Mouse (Mus musculus): ENCODE measurements around the gene Plcb4. TPM values are rescaled to one million over a fixed set of nuclear protein-coding genes. Genes with fewer than 3 reads are reported as not detected.
A peak's percentile ranks its signal among the peaks of the same experiment; 100 is the strongest.

Plcb4 gene
- polyA plus RNA-seq, 1 experiment = 33.0 TPM

- H3K4me1 ChIP-seq (ENCODE audit: control insufficient read depth, insufficient read depth, low read length) = peaks cover 2% of the 10 kb centered on the region
- peak overlapping the region; percentile 51 for H3K27ac ChIP-seq (ENCODE audit: insufficient read depth, low read length)
- TF ChIP-seq CTCF (IDR thresholded peaks at IDR 0.05; ENCODE audit: borderline replicate concordance, insufficient read depth, low read length) (no peak), POLR2A (IDR thresholded peaks at IDR 0.05; ENCODE audit: low read depth, low read length) (no peak)
- no peak overlapping the region for H3K4me3 ChIP-seq (ENCODE audit: insufficient read depth, low read length)
Observed at GRCm38 (mm10) chr2:135742954-135743700, 84.3 kb downstream of the Plcb4 start.

- Histone ChIP-seq H3K4me1 (ENCODE audit: control insufficient read depth, insufficient read depth, low read length) (peaks cover 2% of the 10 kb centered on the region; the same call in 1 of the 2 replicates), H3K27ac (ENCODE audit: insufficient read depth, low read length) (no peak overlapping the region), H3K4me3 (ENCODE audit: insufficient read depth, low read length) (no peak overlapping the region)
- TF ChIP-seq POLR2A (IDR thresholded peaks at IDR 0.05; ENCODE audit: low read depth, low read length) (no peak), CTCF (IDR thresholded peaks at IDR 0.05; ENCODE audit: borderline replicate concordance, insufficient read depth, low read length) (no peak)
Observed at GRCm38 (mm10) chr2:135744711-135745110, 85.9 kb downstream of the Plcb4 start.

GRCm38 (mm10) chr2:135745126-135745525, 86.3 kb downstream of the Plcb4 start:
- no peak for TF ChIP-seq CTCF (IDR thresholded peaks at IDR 0.05; ENCODE audit: borderline replicate concordance, insufficient read depth, low read length)
- TF ChIP-seq POLR2A (IDR thresholded peaks at IDR 0.05; ENCODE audit: low read depth, low read length) = no peak
- Histone ChIP-seq H3K4me1 (ENCODE audit: control insufficient read depth, insufficient read depth, low read length) (peaks cover 2% of the 10 kb centered on the region; the same call in 1 of the 2 replicates), H3K4me3 (ENCODE audit: insufficient read depth, low read length) (no peak overlapping the region), H3K27ac (ENCODE audit: insufficient read depth, low read length) (no peak overlapping the region)

GRCm38 (mm10) chr2:135748441-135748840, 89.6 kb downstream of the Plcb4 start:
- TF ChIP-seq POLR2A (IDR thresholded peaks at IDR 0.05; ENCODE audit: low read depth, low read length) (no peak), CTCF (IDR thresholded peaks at IDR 0.05; ENCODE audit: borderline replicate concordance, insufficient read depth, low read length) (no peak)
- Histone ChIP-seq H3K4me3 (ENCODE audit: insufficient read depth, low read length) (no peak overlapping the region), H3K4me1 (ENCODE audit: control insufficient read depth, insufficient read depth, low read length) (no peaks in the 10 kb centered on the region)

GRCm38 (mm10) chr2:135749606-135750005, 90.8 kb downstream of the Plcb4 start:
- no peak overlapping the region for H3K4me3 ChIP-seq (ENCODE audit: insufficient read depth, low read length)
- H3K27ac ChIP-seq (ENCODE audit: insufficient read depth, low read length) = no peak overlapping the region
- TF ChIP-seq POLR2A (IDR thresholded peaks at IDR 0.05; ENCODE audit: low read depth, low read length) (no peak), CTCF (IDR thresholded peaks at IDR 0.05; ENCODE audit: borderline replicate concordance, insufficient read depth, low read length) (no peak)
- H3K4me1 ChIP-seq (ENCODE audit: control insufficient read depth, insufficient read depth, low read length) = no peaks in the 10 kb centered on the region

More at GRCm38 (mm10) chr2:135748441-135748840, 89.6 kb downstream of the Plcb4 start:
- no peak overlapping the region for H3K27ac ChIP-seq (ENCODE audit: insufficient read depth, low read length)

GRCm38 (mm10) chr2:135750748-135751147, 91.9 kb downstream of the Plcb4 start:
- Histone ChIP-seq H3K27ac (ENCODE audit: insufficient read depth, low read length) (no peak overlapping the region), H3K4me1 (ENCODE audit: control insufficient read depth, insufficient read depth, low read length) (no peaks in the 10 kb centered on the region), H3K4me3 (ENCODE audit: insufficient read depth, low read length) (no peak overlapping the region)
- TF ChIP-seq CTCF (IDR thresholded peaks at IDR 0.05; ENCODE audit: borderline replicate concordance, insufficient read depth, low read length) (no peak), POLR2A (IDR thresholded peaks at IDR 0.05; ENCODE audit: low read depth, low read length) (no peak)

GRCm38 (mm10) chr2:135755792-135756191, 97.0 kb downstream of the Plcb4 start:
- no peak overlapping the region for H3K27ac ChIP-seq (ENCODE audit: insufficient read depth, low read length)
- TF ChIP-seq CTCF (IDR thresholded peaks at IDR 0.05; ENCODE audit: borderline replicate concordance, insufficient read depth, low read length) (no peak), POLR2A (IDR thresholded peaks at IDR 0.05; ENCODE audit: low read depth, low read length) (no peak)
- H3K4me3 ChIP-seq (ENCODE audit: insufficient read depth, low read length) = no peak overlapping the region
- H3K4me1 ChIP-seq (ENCODE audit: control insufficient read depth, insufficient read depth, low read length) = no peaks in the 10 kb centered on the region

- H3K4me1 ChIP-seq (ENCODE audit: control insufficient read depth, insufficient read depth, low read length) = no peaks in the 10 kb centered on the region
- no peak overlapping the region for H3K27ac ChIP-seq (ENCODE audit: insufficient read depth, low read length)
- H3K4me3 ChIP-seq (ENCODE audit: insufficient read depth, low read length) = no peak overlapping the region
- TF ChIP-seq CTCF (IDR thresholded peaks at IDR 0.05; ENCODE audit: borderline replicate concordance, insufficient read depth, low read length) = no peak
- no peak for TF ChIP-seq POLR2A (IDR thresholded peaks at IDR 0.05; ENCODE audit: low read depth, low read length)
Observed at GRCm38 (mm10) chr2:135757478-135757877, 98.7 kb downstream of the Plcb4 start.

- no peak overlapping the region for H3K4me3 ChIP-seq (ENCODE audit: insufficient read depth, low read length)
- H3K4me1 ChIP-seq (ENCODE audit: control insufficient read depth, insufficient read depth, low read length) = no peaks in the 10 kb centered on the region
- TF ChIP-seq POLR2A (IDR thresholded peaks at IDR 0.05; ENCODE audit: low read depth, low read length) (no peak), CTCF (IDR thresholded peaks at IDR 0.05; ENCODE audit: borderline replicate concordance, insufficient read depth, low read length) (no peak)
- no peak overlapping the region for H3K27ac ChIP-seq (ENCODE audit: insufficient read depth, low read length)
Observed at GRCm38 (mm10) chr2:135759499-135760095, 100.8 kb downstream of the Plcb4 start.

GRCm38 (mm10) chr2:135761226-135761802, 102.5 kb downstream of the Plcb4 start:
- Histone ChIP-seq H3K4me1 (ENCODE audit: control insufficient read depth, insufficient read depth, low read length) (peaks cover 2% of the 10 kb centered on the region; the same call in 1 of the 2 replicates), H3K27ac (ENCODE audit: insufficient read depth, low read length) (no peak overlapping the region), H3K4me3 (ENCODE audit: insufficient read depth, low read length) (no peak overlapping the region)
- TF ChIP-seq CTCF (IDR thresholded peaks at IDR 0.05; ENCODE audit: borderline replicate concordance, insufficient read depth, low read length) (no peak), POLR2A (IDR thresholded peaks at IDR 0.05; ENCODE audit: low read depth, low read length) (no peak)
